Mouse (Mus musculus): ENCODE results near the gene Ccnb1. TPM values are rescaled to one million over a fixed set of nuclear protein-coding genes. Genes with fewer than 3 reads are reported as not detected.

Ccnb1 gene
- total and polyA plus RNA-seq, 3 experiments, result 7.1 to 312 (median 275) TPM

DNA sequence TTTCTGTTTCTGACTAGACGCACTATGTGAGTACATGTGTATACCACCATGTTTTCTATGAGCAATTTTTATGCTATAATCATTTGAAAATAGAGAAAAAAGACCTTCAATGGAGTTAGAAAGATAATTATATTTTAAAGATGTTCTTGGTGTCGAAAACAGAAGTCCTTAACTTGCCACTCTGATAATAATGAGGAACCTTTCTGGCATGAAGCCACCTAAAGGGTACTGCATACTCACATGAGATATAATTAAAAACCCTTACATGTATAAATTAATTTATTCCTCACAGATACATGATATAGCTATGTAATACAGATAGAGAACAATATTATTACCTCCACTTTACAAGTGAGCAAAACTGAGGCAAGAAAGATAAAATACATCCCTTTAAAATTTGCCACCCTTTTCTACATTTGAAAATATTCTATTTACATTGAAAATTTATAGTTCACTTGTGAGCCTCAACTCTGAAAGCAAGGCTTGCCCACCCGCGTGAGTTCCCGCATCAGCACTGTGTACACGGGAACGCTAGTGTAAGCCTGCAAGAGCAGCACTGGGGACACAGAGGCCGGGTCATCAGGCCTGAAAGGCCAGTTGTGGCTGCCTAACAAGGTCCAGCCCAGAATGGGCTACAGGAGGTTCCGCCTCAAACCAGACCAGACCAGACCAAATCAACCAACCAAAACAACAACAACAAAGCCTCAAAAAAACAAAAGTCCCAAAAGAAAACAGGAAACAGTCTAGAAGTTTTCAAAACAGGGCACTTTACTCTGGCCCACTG lies 39.4 kb upstream of the Ccnb1 start:
- no peak overlapping the region for H3K4me3 ChIP-seq (ENCODE audit: low read depth, low read length)
- DNase-seq (ENCODE audit: low spot score) (no peak), ATAC-seq (ENCODE audit: extremely low read depth, insufficient number of reproducible peaks, low FRiP score, poor library complexity, severe bottlenecking) (no peak)
- H3K9me3 ChIP-seq (replicated peaks), result no peaks in the 10 kb centered on the region
- peaks cover 15% of the 10 kb centered on the region for H3K4me1 ChIP-seq (ENCODE audit: insufficient read depth, low read depth, low read length)
- H3K27me3 ChIP-seq (ENCODE audit: insufficient read depth, low read length), result no peaks in the 10 kb centered on the region
- TF ChIP-seq GATA2 (IDR thresholded peaks at IDR 0.05; ENCODE audit: borderline replicate concordance, low read depth, low read length), result no peak
- TF ChIP-seq POLR2AphosphoS5 (IDR thresholded peaks at IDR 0.05; ENCODE audit: insufficient replicate concordance, low read depth, low read length), result no peak
- TF ChIP-seq GATA1 (IDR thresholded peaks at IDR 0.05; ENCODE audit: borderline replicate concordance, low read length), result no peak
- no peak for TF ChIP-seq CTCF (IDR thresholded peaks at IDR 0.05; ENCODE audit: low read depth, low read length)
- no peak for TF ChIP-seq TAL1 (conservative IDR thresholded peaks at IDR 0.05; ENCODE audit: low read depth, low read length)
- peaks cover 80% of the 10 kb centered on the region for H3K36me3 ChIP-seq (replicated peaks)

DNA sequence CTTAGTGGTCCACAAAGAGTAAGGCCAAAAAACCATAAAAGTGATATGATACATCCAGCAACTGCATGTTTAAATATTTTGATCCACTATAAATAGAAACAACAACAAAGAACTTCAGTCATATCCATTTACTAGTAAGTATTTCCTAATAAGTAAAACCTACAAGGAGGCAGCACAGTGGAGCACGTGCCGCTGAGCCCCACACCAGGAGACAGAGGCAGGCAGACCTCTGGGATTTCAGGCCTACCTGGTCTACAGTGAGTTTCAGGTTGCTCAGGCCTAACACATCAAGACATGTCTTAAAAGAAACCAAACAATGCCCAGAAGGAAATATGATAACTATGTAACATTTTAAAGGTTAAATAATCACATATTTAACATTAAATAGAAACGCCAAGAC lies 38.5 kb upstream of the Ccnb1 start:
- no peak for DNase-seq (ENCODE audit: low spot score)
- Histone ChIP-seq H3K4me3 (ENCODE audit: low read depth, low read length) (no peak overlapping the region), H3K4me1 (ENCODE audit: insufficient read depth, low read depth, low read length) (peaks cover 10% of the 10 kb centered on the region), H3K27me3 (ENCODE audit: insufficient read depth, low read length) (no peaks in the 10 kb centered on the region), H3K9me3 (replicated peaks) (no peaks in the 10 kb centered on the region), H3K36me3 (replicated peaks) (peaks cover 83% of the 10 kb centered on the region)
- no peak for TF ChIP-seq TAL1 (conservative IDR thresholded peaks at IDR 0.05; ENCODE audit: low read depth, low read length)
- no peak for TF ChIP-seq POLR2AphosphoS5 (IDR thresholded peaks at IDR 0.05; ENCODE audit: insufficient replicate concordance, low read depth, low read length)
- no peak for TF ChIP-seq CTCF (IDR thresholded peaks at IDR 0.05; ENCODE audit: low read depth, low read length)
- no peak for TF ChIP-seq GATA1 (IDR thresholded peaks at IDR 0.05; ENCODE audit: borderline replicate concordance, low read length)
- TF ChIP-seq GATA2 (IDR thresholded peaks at IDR 0.05; ENCODE audit: borderline replicate concordance, low read depth, low read length), result no peak
- no peak for ATAC-seq (ENCODE audit: extremely low read depth, insufficient number of reproducible peaks, low FRiP score, poor library complexity, severe bottlenecking)

DNA sequence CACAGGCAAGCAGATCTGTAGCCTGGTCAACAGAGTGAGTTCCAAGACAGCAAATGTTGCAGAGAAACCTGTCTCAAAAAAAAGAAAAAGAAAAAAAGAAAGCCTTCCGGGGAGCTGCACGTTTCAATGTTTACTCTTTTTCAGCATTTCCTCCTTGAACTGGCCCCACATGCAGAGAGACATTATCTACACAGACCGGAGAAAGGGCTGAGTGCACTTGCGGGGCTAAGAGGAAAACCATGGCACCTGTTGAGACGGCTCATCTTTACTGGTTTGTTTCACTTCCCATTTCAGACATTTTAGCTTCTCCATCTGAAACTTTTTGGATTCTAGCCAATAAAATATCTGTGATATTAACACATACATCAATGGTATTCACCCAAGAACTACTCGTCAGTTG lies 37.9 kb upstream of the Ccnb1 start:
- Histone ChIP-seq H3K9me3 (replicated peaks) (no peaks in the 10 kb centered on the region), H3K4me1 (ENCODE audit: insufficient read depth, low read depth, low read length) (peaks cover 6% of the 10 kb centered on the region), H3K27me3 (ENCODE audit: insufficient read depth, low read length) (no peaks in the 10 kb centered on the region), H3K4me3 (ENCODE audit: low read depth, low read length) (no peak overlapping the region), H3K36me3 (replicated peaks) (peaks cover 85% of the 10 kb centered on the region)
- TF ChIP-seq TAL1 (conservative IDR thresholded peaks at IDR 0.05; ENCODE audit: low read depth, low read length), result no peak
- no peak for TF ChIP-seq CTCF (IDR thresholded peaks at IDR 0.05; ENCODE audit: low read depth, low read length)
- TF ChIP-seq POLR2AphosphoS5 (IDR thresholded peaks at IDR 0.05; ENCODE audit: insufficient replicate concordance, low read depth, low read length), result no peak
- TF ChIP-seq GATA2 (IDR thresholded peaks at IDR 0.05; ENCODE audit: borderline replicate concordance, low read depth, low read length), result no peak
- TF ChIP-seq GATA1 (IDR thresholded peaks at IDR 0.05; ENCODE audit: borderline replicate concordance, low read length), result no peak
- ATAC-seq (ENCODE audit: extremely low read depth, insufficient number of reproducible peaks, low FRiP score, poor library complexity, severe bottlenecking) (no peak), DNase-seq (ENCODE audit: low spot score) (no peak)

DNA sequence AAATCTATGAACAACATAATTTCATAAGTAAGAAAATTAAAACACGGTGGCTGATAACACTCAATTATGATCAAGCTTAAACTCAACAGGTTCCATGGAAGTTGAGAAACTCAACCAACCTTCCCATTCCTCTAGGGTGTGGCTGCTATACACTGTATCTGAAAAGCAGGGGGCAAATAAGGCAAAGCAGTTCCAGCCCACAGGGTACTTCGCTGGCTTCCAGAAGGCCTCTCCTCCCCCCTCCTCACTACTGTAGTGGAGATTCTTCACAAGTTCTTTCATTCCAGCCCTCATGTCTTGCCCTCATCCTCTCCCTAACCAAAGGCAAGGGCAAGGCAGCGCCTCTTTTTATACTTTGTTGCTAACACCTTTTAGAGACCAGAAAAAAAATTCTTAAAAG lies 37.5 kb upstream of the Ccnb1 start:
- no peak for DNase-seq (ENCODE audit: low spot score)
- TF ChIP-seq CTCF (IDR thresholded peaks at IDR 0.05; ENCODE audit: low read depth, low read length), result no peak
- TF ChIP-seq GATA1 (IDR thresholded peaks at IDR 0.05; ENCODE audit: borderline replicate concordance, low read length), result no peak
- TF ChIP-seq GATA2 (IDR thresholded peaks at IDR 0.05; ENCODE audit: borderline replicate concordance, low read depth, low read length), result no peak
- TF ChIP-seq POLR2AphosphoS5 (IDR thresholded peaks at IDR 0.05; ENCODE audit: insufficient replicate concordance, low read depth, low read length), result no peak
- no peak for TF ChIP-seq TAL1 (conservative IDR thresholded peaks at IDR 0.05; ENCODE audit: low read depth, low read length)
- peaks cover 85% of the 10 kb centered on the region for H3K36me3 ChIP-seq (replicated peaks)

DNA sequence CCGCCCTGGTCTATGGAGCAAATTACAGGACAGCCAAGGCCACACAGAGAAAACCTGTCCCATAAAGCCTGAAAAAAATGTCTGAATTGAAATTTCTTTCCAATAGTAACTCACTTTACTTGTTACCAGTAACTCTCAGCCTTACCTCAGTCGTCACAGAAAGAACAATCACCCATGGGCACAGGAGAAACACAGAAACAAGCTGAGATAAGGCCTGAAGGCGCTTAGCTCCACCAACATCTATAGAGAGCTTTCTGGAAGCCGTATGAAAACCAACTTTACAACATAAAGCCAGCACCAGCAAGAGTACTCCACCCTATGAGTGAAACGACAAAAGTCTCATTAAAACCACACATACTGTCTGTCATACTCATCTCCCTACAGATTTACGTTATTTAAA lies 28.1 kb upstream of the Ccnb1 start:
- no peak for DNase-seq (ENCODE audit: low spot score)
- H3K4me1 ChIP-seq (ENCODE audit: insufficient read depth, low read depth, low read length), result no peaks in the 10 kb centered on the region
- peaks cover 85% of the 10 kb centered on the region for H3K36me3 ChIP-seq (replicated peaks)
- no peaks in the 10 kb centered on the region for H3K9me3 ChIP-seq (replicated peaks)
- H3K27me3 ChIP-seq (ENCODE audit: insufficient read depth, low read length), result no peaks in the 10 kb centered on the region
- TF ChIP-seq GATA2 (IDR thresholded peaks at IDR 0.05; ENCODE audit: borderline replicate concordance, low read depth, low read length) (no peak), GATA1 (IDR thresholded peaks at IDR 0.05; ENCODE audit: borderline replicate concordance, low read length) (no peak), CTCF (IDR thresholded peaks at IDR 0.05; ENCODE audit: low read depth, low read length) (no peak), TAL1 (conservative IDR thresholded peaks at IDR 0.05; ENCODE audit: low read depth, low read length) (no peak), POLR2AphosphoS5 (IDR thresholded peaks at IDR 0.05; ENCODE audit: insufficient replicate concordance, low read depth, low read length) (no peak)
- no peak overlapping the region for H3K4me3 ChIP-seq (ENCODE audit: low read depth, low read length)
- ATAC-seq (ENCODE audit: extremely low read depth, insufficient number of reproducible peaks, low FRiP score, poor library complexity, severe bottlenecking), result no peak

More for the DNA sequence above, 37.5 kb upstream of the Ccnb1 start:
- ATAC-seq (ENCODE audit: extremely low read depth, insufficient number of reproducible peaks, low FRiP score, poor library complexity, severe bottlenecking), result no peak
- H3K4me3 ChIP-seq (ENCODE audit: low read depth, low read length), result no peak overlapping the region
- H3K4me1 ChIP-seq (ENCODE audit: insufficient read depth, low read depth, low read length), result 0 out of 2 replicates have a peak, but pooled peaks cover 3% of the 10 kb centered on the region
- H3K9me3 ChIP-seq (replicated peaks), result no peaks in the 10 kb centered on the region
- no peaks in the 10 kb centered on the region for H3K27me3 ChIP-seq (ENCODE audit: insufficient read depth, low read length)

DNA sequence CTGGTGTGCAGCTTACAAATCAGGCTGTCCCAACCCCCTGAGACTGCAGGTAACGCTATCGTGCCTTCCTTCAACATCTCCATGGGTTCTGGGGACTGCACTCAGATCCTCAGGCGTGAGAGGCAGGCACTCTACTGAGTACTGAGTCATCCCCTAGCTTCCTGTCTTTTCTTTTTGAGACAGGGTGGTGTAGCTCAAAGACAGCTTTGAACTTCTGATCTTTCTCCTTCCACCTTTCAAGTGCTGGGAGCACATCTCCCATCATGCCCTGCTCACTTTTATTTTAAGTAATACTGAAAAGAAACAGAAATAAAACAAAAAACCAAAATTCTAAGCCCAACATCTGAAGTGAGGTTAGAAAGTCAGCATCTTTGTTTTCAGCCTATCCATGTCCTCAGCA lies 19.4 kb upstream of the Ccnb1 start:
- H3K27me3 ChIP-seq (ENCODE audit: insufficient read depth, low read length), result no peaks in the 10 kb centered on the region
- no peak overlapping the region for H3K4me3 ChIP-seq (ENCODE audit: low read depth, low read length)
- DNase-seq (ENCODE audit: low spot score) (no peak), ATAC-seq (ENCODE audit: extremely low read depth, insufficient number of reproducible peaks, low FRiP score, poor library complexity, severe bottlenecking) (no peak)
- H3K4me1 ChIP-seq (ENCODE audit: insufficient read depth, low read depth, low read length), result no peaks in the 10 kb centered on the region
- no peaks in the 10 kb centered on the region for H3K9me3 ChIP-seq (replicated peaks)
- TF ChIP-seq GATA2 (IDR thresholded peaks at IDR 0.05; ENCODE audit: borderline replicate concordance, low read depth, low read length), result no peak
- TF ChIP-seq POLR2AphosphoS5 (IDR thresholded peaks at IDR 0.05; ENCODE audit: insufficient replicate concordance, low read depth, low read length), result no peak
- TF ChIP-seq CTCF (IDR thresholded peaks at IDR 0.05; ENCODE audit: low read depth, low read length), result no peak
- no peak for TF ChIP-seq TAL1 (conservative IDR thresholded peaks at IDR 0.05; ENCODE audit: low read depth, low read length)
- no peak for TF ChIP-seq GATA1 (IDR thresholded peaks at IDR 0.05; ENCODE audit: borderline replicate concordance, low read length)
- peaks cover 87% of the 10 kb centered on the region for H3K36me3 ChIP-seq (replicated peaks)
